Mouse (Mus musculus): ENCODE measurements around the gene Hspb6.

Hspb6 gene

GRCm38 (mm10) chr7:30552102-30553020 lies at the start of gene Hspb6, which contains the start of gene Proser3:
Gene Hspb6 (plus strand): TSS chr7:30552178.
Gene Proser3 (minus strand): TSS chr7:30552299.
- peak; percentile 97 for DNase-seq

- DNase-seq, result no peak
These were observed 43.9 kb upstream of the Hspb6 start for GRCm38 (mm10) chr7:30508061-30508460.

DNA sequence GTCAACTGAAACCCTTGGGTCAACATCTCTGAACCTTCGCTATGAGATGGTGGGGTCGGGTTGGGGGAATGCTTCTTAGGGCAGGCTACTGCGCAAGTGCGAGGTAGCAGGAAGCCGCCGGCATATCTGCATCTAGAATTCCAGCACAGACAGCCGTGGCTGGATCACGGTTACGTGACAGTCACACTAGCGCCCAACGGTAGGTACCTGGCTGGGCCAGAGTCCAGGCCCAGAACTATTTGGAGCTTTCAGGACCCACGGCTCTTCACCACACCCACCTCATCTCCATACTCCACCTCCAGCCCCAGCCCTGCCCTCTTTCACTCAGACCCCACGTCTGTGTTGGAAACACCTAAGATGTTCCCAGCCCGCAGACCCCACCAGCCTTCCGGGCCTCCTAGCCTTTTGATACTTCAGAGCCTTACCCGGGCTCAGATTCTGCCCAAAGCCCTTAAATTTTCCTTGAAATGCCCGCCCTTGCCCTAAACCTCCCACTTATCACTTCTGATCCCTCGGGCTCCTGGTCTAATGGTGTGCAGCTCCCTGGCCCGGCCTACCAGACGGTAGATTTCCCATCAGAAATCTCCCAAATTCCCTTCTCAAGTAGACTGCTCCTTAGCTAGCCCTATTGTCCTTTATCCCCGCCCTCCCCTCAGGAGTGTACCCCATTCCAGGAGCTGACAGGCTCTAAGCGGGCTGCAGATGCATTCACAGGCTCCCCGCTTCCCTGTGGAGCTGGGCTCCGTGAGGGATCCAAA lies 36.8 kb upstream of the Hspb6 start:
- DNase-seq, result no peak

- DNase-seq, result peak; percentile 44
These were observed 33.7 kb upstream of the Hspb6 start for GRCm38 (mm10) chr7:30518325-30518724.

DNA sequence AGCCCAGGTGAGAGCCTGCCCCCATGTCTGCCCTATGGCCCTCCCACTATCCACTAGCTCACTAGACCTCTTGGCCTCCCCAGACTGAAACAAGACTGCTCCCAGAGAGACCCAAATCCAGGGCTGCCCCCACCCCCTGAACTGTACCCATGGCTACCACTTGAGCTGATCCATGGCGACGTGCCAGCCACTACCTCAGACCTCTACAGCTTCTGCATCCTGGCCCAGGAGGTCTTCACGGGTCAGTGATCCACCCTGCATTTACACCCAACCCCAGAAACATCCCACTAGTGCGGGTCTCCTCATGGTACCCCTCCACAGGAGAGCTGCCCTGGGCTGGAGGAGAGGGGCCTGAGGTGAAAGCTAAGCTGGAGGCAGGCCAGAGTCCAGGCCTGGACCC lies 31.6 kb upstream of the Hspb6 start:
- DNase-seq, result no peak

DNA sequence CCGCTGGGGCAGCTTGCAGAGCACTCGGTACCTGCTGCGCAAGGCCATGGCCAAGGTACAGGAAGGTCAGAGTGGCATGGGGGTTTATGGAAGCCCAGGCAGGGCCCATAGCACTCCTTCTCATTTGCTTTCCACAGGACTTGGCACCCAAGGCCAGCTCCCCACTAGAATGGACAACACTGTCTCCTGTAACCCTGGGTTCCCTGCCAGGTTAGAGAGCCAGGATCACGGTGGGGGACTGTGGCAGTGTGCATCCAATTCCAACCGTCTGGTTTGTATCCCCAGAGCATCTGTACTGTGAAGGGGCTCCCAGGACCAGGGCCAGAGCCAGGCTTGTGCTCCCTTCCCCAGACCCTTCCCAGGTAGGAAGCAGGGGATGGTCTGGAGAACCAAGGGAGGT lies 31.1 kb upstream of the Hspb6 start:
- no peak for DNase-seq

DNA sequence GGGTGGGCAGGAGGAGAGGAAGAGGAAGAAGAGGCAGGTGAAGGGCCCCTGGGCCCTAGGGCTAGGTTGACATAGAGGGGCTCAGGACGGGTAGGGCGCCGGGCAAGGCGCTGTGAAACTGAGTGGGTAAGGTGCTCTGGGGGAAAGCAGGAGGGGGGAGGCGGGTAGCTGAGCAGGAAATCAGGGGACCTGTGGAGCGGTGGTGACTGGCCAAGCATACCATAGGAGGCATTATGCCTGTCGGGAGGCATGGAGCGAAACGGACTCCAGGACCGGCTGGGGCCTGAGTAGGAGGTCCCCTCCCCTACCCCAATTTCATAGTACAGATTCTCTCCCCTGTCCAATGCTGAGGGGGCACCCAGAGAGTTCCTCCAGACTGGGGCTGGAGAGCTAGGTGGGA lies 29.1 kb upstream of the Hspb6 start:
- no peak for DNase-seq

DNA sequence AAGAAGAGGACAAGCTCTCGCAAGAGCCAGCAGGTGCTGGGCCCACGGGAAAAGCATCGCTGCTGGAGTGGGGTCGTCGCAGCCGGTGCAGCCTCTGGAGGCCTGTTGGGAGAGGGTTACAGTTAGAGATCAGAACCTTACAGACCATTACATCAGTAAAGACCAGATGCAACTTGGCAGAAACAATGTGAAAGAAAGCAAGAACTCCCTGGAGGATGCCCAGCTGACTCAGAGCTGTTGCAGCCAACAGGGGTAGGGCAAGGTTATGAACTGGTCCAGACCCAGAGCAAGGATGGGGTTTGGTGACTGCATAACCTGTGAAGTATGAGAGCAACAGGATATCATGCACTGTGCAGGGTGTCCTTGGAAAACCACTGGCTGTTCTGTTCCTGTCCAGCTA lies 27.5 kb upstream of the Hspb6 start:
- no peak for DNase-seq

- no peak for DNase-seq
These were observed 26.0 kb upstream of the Hspb6 start for GRCm38 (mm10) chr7:30525954-30526353.

DNA sequence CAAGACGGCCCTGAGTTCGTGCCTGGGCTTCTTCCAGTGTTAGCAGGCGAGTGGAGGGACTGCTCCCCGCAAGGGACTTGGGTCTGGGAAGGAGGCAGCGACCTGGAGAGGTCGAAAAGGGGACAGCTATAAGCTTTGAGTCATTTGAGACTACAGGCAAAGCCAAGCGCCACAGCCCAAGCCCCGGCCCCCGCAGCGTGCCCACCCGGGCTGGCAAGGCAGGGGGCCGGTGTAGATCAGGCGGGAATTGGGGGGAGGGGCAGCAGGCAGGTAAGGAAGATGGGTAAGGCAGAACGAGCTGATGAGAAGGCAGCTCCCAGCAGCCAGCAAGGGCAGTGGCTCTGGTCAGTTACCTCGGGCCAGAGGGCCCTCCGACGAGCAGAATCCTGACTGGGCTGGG lies 25.6 kb upstream of the Hspb6 start:
- no peak for DNase-seq

DNA sequence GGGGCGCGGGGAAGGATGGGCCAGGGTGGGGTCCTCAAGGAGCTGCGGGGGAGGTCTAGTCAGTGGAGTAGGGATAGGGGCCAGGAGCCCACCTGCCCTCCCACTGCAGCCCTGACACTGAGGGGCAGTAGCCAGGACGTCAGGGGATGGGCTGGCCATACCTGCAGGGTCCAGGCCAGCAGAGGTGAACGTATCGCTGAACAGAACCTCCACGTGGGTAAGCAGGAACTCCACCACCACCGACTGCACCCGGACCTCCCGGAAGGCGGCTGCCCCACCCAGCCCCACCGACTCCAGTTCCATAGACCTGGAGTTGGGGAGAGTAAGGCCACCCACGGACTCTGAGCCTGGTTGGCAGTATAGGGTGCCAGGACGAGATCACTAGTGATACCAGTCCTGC lies 25.0 kb upstream of the Hspb6 start:
- DNase-seq, result no peak

GRCm38 (mm10) chr7:30531291-30531815 lies 20.6 kb upstream of the Hspb6 start:
- DNase-seq, result no peak

DNA sequence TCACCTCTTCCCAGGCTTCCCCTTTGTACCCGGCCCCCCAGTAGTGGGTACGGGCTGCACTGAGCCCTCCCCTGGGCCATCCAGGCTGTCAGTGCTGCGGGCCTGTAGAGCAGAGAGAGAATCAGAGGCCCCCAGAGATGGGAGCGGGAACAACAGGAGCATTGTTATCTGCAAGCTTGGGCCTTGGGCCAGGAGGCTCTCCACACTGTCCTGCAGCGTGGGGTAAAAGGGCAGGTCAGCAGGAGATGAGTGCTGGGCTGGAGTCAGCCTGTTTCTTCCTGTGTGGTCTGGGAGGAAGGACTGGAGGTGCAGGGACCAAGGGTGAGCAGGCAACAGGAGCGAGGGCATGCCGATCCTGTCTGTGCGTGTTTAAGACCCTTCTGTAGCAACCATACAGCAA lies 19.0 kb upstream of the Hspb6 start:
- DNase-seq, result no peak

DNA sequence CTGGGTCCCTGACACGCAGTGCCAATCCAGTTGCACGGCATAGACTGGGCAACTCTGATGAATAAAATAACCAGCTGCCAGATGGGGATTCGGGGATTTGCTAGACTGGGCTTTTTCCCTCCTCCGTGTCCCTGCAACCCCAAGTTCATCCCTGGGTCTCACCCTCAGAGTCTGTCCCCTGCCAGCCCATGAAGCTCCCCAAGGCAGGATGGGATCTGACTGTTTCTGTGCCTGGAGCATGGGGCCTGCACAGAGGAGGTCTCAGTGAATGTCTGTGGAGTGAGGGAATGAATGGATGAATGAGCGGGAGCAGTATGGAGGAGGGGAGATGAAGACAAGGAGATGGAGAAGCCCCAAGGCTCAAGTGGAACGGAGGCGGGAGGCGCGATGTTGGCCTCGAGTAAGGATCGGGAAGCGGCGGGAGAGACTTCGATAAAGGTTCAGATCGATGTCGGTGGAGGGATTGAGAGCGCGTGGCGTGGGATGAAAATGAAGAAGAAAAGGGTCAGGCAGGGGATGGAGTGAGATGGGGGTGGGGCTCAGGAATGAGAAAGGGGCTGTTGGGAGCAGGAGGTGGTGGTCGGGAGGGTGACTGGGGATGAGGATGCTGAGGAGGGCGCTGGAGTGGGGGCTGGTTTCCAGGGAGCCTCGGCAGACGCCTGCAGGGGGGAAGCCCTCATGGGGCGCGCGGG lies 17.9 kb upstream of the Hspb6 start:
- DNase-seq, result no peak

- peak; percentile 98 for DNase-seq
These were observed 17.1 kb upstream of the Hspb6 start, which contains the start of gene Arhgap33 for GRCm38 (mm10) chr7:30534633-30535577. Gene Arhgap33 (minus strand): TSS chr7:30535060.

DNA sequence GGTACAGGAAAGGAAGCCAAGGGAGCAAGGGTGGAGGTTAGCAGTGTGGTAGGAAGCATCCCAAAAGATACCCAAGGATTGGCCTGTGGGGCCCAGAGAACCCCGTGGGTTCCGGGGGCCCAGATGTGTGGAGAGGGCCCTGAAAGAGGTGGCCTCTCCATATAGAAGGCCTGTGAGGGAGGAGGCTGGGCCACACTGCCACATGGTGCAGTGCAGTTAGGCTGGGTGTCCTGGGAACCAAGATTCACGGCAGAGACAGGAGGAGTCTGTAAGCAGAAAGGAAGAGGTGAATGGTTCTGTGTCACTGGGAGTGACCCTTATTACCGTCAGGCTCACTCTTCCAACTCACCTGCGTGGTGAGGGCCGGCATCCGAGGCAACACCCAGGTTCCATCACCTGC lies 11.4 kb upstream of the Hspb6 start:
- DNase-seq, result no peak

DNA sequence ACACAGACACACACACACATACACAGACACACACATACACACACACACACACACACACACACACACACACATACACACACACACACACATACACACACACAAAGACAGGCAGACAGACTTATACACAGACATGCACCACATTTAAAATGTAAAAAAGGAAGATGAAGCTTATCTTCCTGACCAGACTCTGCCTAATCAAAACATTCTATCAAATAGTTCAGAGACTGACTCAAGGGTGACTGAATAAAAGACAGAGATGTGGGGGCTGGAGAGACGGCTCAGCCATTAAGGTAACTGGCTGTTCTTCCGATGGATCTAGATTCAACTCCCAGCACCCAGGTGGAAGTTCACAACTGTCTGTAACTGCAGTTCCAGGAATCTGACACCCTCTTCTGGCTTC lies 7.7 kb upstream of the Hspb6 start:
- DNase-seq, result no peak

DNA sequence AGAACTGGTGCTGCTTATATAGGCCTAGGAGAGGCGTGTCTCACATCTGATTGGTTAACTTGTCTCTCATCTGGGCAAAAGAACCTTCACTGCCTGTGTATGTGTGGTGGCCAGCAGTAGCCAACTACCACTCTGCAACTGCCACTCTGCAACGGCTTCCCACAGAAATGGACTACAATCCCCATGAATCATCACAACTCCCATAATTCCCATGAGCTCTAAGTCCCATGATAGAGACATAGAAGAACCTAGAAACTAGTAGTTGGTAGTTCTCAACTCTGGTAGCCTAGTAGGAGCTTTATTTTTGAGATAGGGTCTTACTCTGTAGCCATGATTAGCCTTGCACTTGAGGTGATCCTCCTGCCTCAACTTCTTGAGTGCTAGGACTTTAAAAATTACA lies 2.1 kb upstream of the Hspb6 start:
- DNase-seq, result no peak

DNA sequence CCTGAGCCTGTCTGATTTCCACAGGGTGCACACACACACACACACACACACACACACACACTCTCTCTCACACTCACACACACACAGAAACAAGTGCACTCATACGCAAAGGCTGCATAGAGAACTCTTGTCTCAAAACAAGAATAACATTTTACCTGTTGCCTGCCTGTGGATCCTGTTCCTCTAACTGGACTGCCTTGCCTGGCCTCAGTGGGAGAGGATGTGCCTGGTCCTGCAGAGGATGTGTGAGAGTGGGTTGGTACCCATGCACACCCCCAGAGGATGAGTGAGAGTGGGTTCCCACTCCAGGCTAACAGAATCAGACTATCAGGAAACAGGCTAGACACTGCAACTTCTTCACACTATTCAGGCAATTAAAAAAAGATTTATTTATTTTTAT lies 1.4 kb upstream of the Hspb6 start:
- no peak for DNase-seq

DNA sequence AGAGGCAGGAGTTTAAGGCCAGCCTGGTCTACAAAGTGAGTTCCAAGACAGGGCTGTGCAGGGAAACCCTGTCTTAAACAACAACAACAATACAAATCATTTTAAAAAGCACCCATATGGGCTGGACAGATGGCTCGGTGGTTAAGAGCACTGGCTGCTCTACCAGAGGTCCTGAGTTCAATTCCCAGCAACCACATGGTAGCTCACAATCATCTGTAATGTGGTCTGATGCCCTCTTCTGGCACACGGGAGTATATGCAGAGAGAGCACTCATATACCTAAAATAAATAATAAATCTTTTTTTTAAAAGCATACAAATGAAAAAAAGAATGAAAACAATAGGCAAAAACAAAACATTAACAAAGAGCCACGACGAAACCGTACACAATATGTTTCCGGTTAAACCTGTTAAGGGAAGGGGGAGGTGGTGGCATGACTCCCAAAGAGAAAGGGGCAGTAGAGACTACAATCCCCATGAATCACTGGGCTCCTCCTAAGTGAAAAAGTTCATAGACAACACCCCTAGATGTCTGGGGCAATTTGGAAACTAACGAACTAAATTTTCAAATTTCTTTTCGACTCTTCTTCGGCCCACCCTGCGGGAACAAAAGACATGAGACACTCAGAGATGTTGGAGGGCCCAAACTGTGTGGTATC lies 405 bp upstream of the Hspb6 start:
- DNase-seq, result no peak

GRCm38 (mm10) chr7:30553021-30553589 lies 1.1 kb downstream of the Hspb6 start:
- DNase-seq, result peak; percentile 65

Data from thymus, postnatal 4 days (tissue).